Mouse (Mus musculus) brain, embryonic 14.5 days (tissue): ENCODE measurements around the gene Styx.

Experiments used
- CTCF ChIP-seq: fragments of 200-500 bp; IDR thresholded peaks from 2 replicates; pipeline ENCODE4 v1.5.1; 2012; ENCODE audit warnings: inconsistent platforms, mild to moderate bottlenecking, moderate library complexity, borderline replicate concordance; ENCODE audit not compliant: insufficient read depth, insufficient read length; ENCODE audit errors: extremely low read depth
- POLR2A ChIP-seq: fragments of 200-500 bp; IDR thresholded peaks from 2 replicates; pipeline ENCODE4 v1.6.1; 2012; ENCODE audit warnings: mild to moderate bottlenecking, inconsistent platforms, borderline replicate concordance; ENCODE audit not compliant: poor library complexity, insufficient read depth, insufficient read length, severe bottlenecking; ENCODE audit errors: extremely low read depth

GRCm38 (mm10) chr14:45446777-45447176, 95.9 kb downstream of the Styx start:
- TF ChIP-seq POLR2A, result no peak
- no peak for TF ChIP-seq CTCF
